15 mouse cellular contexts compared by ENCODE assay signal in the genomic region with DNA sequence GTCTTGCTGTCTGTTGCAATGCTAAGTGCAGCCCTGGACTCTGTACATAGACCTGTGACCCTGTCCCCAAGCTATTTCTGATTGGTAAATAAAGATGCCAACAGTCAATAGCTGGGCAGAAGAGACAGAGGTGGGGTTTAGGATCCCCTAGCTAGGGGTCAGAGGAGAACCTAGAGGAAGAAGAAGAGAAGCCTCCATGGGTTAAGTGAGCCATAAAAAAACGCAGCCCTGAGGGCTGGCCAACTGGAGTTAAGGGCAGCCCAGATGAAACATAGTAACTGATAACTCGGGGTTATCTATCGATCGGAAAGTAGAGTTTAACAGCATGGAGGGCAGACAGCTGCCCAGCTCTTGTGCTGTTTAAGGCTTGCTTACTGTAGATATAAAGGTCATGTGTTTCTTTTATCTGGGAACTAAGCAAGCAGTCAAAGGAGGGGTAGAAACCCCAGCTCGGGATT. TPM values are rescaled to one million over a fixed set of nuclear protein-coding genes. Genes with fewer than 3 reads are reported as not detected.
DNase-seq lines count a peak whose midpoint lies in the region; ATAC-seq and TF ChIP-seq lines count a peak whose summit lies in the region.
"Had no signal": no experiment of that assay in that cellular context is flagged by ENCODE, and none has a peak within 500 bp of the region (broad histone marks: within the 10 kb centered on the region; RNA-seq: fewer than 3 reads in every experiment).

No protein-coding gene starts in this region.

- no peak for DNase-seq in heart, postnatal 14 days
- no peak for DNase-seq in thymus, adult 2 months
- DNase-seq in thymus, postnatal 36 days: no peak
- DNase-seq in liver, postnatal 0 days: no peak
- DNase-seq: adrenal gland, postnatal 25 days; cerebellum, postnatal 10 days; right cerebral cortex, adult 18-20 months; thymus, postnatal 25 days had no signal

- no peak for TF ChIP-seq POLR2A in thymus, adult 2 months (IDR thresholded peaks at IDR 0.05; ENCODE audit: control insufficient read depth, extremely low read depth, insufficient read depth, low read length, poor library complexity)

- intact Hi-C loops in heart, postnatal 14 days (cut with DNase I): loop anchor here (2.0 kb wide), 1 partner anchor 27 kb away; no protein-coding TSS in a partner anchor

- no peaks in the 10 kb centered on the region for H3K9me3 ChIP-seq in heart, embryonic 12.5 days (replicated peaks)
- no peaks in the 10 kb centered on the region for H3K9me3 ChIP-seq in liver, postnatal 0 days (ENCODE audit: low read length)
- no peaks in the 10 kb centered on the region for H3K9me3 ChIP-seq in forebrain, embryonic 12.5 days
- H3K9me3 ChIP-seq: limb, embryonic 15.5 days had no signal

- H3K4me1 ChIP-seq in heart, embryonic 12.5 days (replicated peaks): peaks cover 50% of the 10 kb centered on the region
- H3K4me1 ChIP-seq in thymus, adult 2 months (replicated peaks; ENCODE audit: control insufficient read depth, insufficient read depth, low read length): peaks cover 51% of the 10 kb centered on the region
- peaks cover 51% of the 10 kb centered on the region for H3K4me1 ChIP-seq in liver, postnatal 0 days (ENCODE audit: insufficient read depth)
- H3K4me1 ChIP-seq in forebrain, embryonic 12.5 days: peaks cover 19% of the 10 kb centered on the region

- no peak for TF ChIP-seq CTCF in thymus, adult 2 months (IDR thresholded peaks at IDR 0.05; ENCODE audit: borderline replicate concordance, control insufficient read depth, extremely low read depth, insufficient read depth, low read length, poor library complexity)
- TF ChIP-seq CTCF in liver, postnatal 0 days (IDR thresholded peaks at IDR 0.05; ENCODE audit: low read depth): no peak

- H3K36me3 ChIP-seq in heart, embryonic 12.5 days: 0 out of 2 replicates have a peak, but pooled peaks cover 5% of the 10 kb centered on the region
- H3K36me3 ChIP-seq in thymus, adult 2 months (ENCODE audit: control insufficient read depth, insufficient read depth, low read length): no peaks in the 10 kb centered on the region
- no peaks in the 10 kb centered on the region; the same call in 1 of the 2 replicates for H3K36me3 ChIP-seq in liver, postnatal 0 days (replicated peaks; ENCODE audit: insufficient read depth, low read length)
- no peaks in the 10 kb centered on the region; the same call in 1 of the 2 replicates for H3K36me3 ChIP-seq in forebrain, embryonic 12.5 days (replicated peaks)

- H3K4me3 ChIP-seq in heart, embryonic 12.5 days: no peak overlapping the region
- H3K4me3 ChIP-seq in thymus, adult 2 months (ENCODE audit: control insufficient read depth, insufficient read depth, low read length): no peak overlapping the region
- no peak overlapping the region for H3K4me3 ChIP-seq in liver, postnatal 0 days (ENCODE audit: low read depth, low read length)
- no peak overlapping the region for H3K4me3 ChIP-seq in forebrain, embryonic 12.5 days (replicated peaks)
- H3K4me3 ChIP-seq: left cerebral cortex, adult 2 months; limb, embryonic 15.5 days had no signal

- TF ChIP-seq EP300 in liver, postnatal 0 days (IDR thresholded peaks at IDR 0.05; ENCODE audit: low read depth): peak; percentile 85

- no peaks in the 10 kb centered on the region for H3K27me3 ChIP-seq in heart, embryonic 12.5 days (replicated peaks)
- no peaks in the 10 kb centered on the region for H3K27me3 ChIP-seq in thymus, adult 2 months (ENCODE audit: control insufficient read depth, insufficient read depth, low read length)
- no peaks in the 10 kb centered on the region for H3K27me3 ChIP-seq in liver, postnatal 0 days (ENCODE audit: insufficient read depth, low read length)
- no peaks in the 10 kb centered on the region for H3K27me3 ChIP-seq in forebrain, embryonic 12.5 days
- H3K27me3 ChIP-seq: limb, embryonic 15.5 days had no signal

- no peak overlapping the region for H3K9ac ChIP-seq in heart, embryonic 12.5 days
- H3K9ac ChIP-seq in liver, postnatal 0 days (replicated peaks): no peak overlapping the region
- no peak overlapping the region for H3K9ac ChIP-seq in forebrain, embryonic 12.5 days
- H3K9ac ChIP-seq: limb, embryonic 15.5 days had no signal

- no peak overlapping the region for H3K4me2 ChIP-seq in heart, embryonic 12.5 days
- no peak overlapping the region for H3K4me2 ChIP-seq in liver, postnatal 0 days (ENCODE audit: low read depth, low read length)
- H3K4me2 ChIP-seq in forebrain, embryonic 12.5 days: no peak overlapping the region
- H3K4me2 ChIP-seq: limb, embryonic 15.5 days had no signal

- 31% methylated on average over 5 of the region's 5 CpGs for WGBS in heart, embryonic 12.5 days
- WGBS in thymus, adult 2 months: 77% methylated on average over 5 of the region's 5 CpGs
- 35% methylated on average over 5 of the region's 5 CpGs for WGBS in liver, postnatal 0 days (ENCODE audit: insufficient replicate concordance)
- WGBS in forebrain, embryonic 12.5 days: 93% methylated on average over 5 of the region's 5 CpGs

- ATAC-seq in heart, embryonic 12.5 days (ENCODE audit: insufficient number of reproducible peaks, low FRiP score): no peak
- peak; percentile 83 for ATAC-seq in liver, postnatal 0 days
- ATAC-seq in activated CD4-positive, CD25-positive, alpha-beta regulatory T cell, adult 4 months: no peak
- ATAC-seq in frontal cortex, adult (ENCODE audit: low TSS enrichment): no peak
- no peak for ATAC-seq in forebrain, embryonic 12.5 days (ENCODE audit: low FRiP score)

- peak overlapping the region; percentile 80; the same call in 1 of the 2 replicates for H3K27ac ChIP-seq in heart, embryonic 12.5 days (ENCODE audit: poor library complexity, severe bottlenecking)
- H3K27ac ChIP-seq in thymus, adult 2 months (ENCODE audit: control insufficient read depth, insufficient read depth, low read length): peak overlapping the region; percentile 88
- H3K27ac ChIP-seq in liver, postnatal 0 days (ENCODE audit: low read depth): peak overlapping the region; percentile 93
- no peak overlapping the region for H3K27ac ChIP-seq in forebrain, embryonic 12.5 days
- H3K27ac ChIP-seq: left cerebral cortex, adult 2 months; limb, embryonic 15.5 days had no signal

RNA-seq across cellular contexts. Expression of a gene that starts 6.4 kb away (rescaled TPM):
- 12.1 and 14.4 TPM in 2 replicates for polyA plus RNA-seq in heart, embryonic 12.5 days (2016; fragmentation: Nextera tagmentation; extraction: Ambion mirVana)
- total RNA-seq in heart, postnatal 14 days (2021): 10 to 100 TPM; 10.4 to 10.6 TPM
- polyA plus RNA-seq in thymus, adult 2 months (2012; rRNA removed): 65.2 and 71.4 TPM in 2 replicates
- 18.5 and 18.8 TPM in 2 replicates for polyA plus RNA-seq in liver, postnatal 0 days (2015; fragmentation: Nextera tagmentation; extraction: Ambion mirVana)
- 10 to 100 TPM; 10.3 to 12.3 TPM for polyA plus RNA-seq in activated CD4-positive, CD25-positive, alpha-beta regulatory T cell, adult 4 months (2017; shearing (Covaris generic))
- polyA plus RNA-seq in forebrain, embryonic 12.5 days (2016; fragmentation: Nextera tagmentation; extraction: Ambion mirVana): 30.1 and 30.8 TPM in 2 replicates

RNA-seq across cellular contexts. Expression of a gene that starts 24.7 kb away (rescaled TPM):
- 1.9 and 2.6 TPM in 2 replicates for polyA plus RNA-seq in heart, embryonic 12.5 days (2016; fragmentation: Nextera tagmentation; extraction: Ambion mirVana)
- total RNA-seq in heart, postnatal 14 days (2021): 1 to 10 TPM; 6.2 to 6.9 TPM
- polyA plus RNA-seq in thymus, adult 2 months (2012; rRNA removed): 7.4 and 8.1 TPM in 2 replicates
- polyA plus RNA-seq in liver, postnatal 0 days (2015; fragmentation: Nextera tagmentation; extraction: Ambion mirVana): 0.94 and 1.1 TPM in 2 replicates
- polyA plus RNA-seq in activated CD4-positive, CD25-positive, alpha-beta regulatory T cell, adult 4 months (2017; shearing (Covaris generic)): 1 to 10 TPM; 1.9 to 3.7 TPM
- 1.2 and 2.0 TPM in 2 replicates for polyA plus RNA-seq in forebrain, embryonic 12.5 days (2016; fragmentation: Nextera tagmentation; extraction: Ambion mirVana)

RNA-seq across cellular contexts. Expression of a gene that starts 36.4 kb away (rescaled TPM):
- 9.3 and 11.9 TPM in 2 replicates for polyA plus RNA-seq in heart, embryonic 12.5 days (2016; fragmentation: Nextera tagmentation; extraction: Ambion mirVana)
- under 1 TPM; 0.45 to 0.49 TPM for total RNA-seq in heart, postnatal 14 days (2021)
- 0.68 and 2.9 TPM in 2 replicates for polyA plus RNA-seq in thymus, adult 2 months (2012; rRNA removed)
- 1.2 and 2.1 TPM in 2 replicates for polyA plus RNA-seq in liver, postnatal 0 days (2015; fragmentation: Nextera tagmentation; extraction: Ambion mirVana)
- polyA plus RNA-seq in activated CD4-positive, CD25-positive, alpha-beta regulatory T cell, adult 4 months (2017; shearing (Covaris generic)): under 1 TPM in 1 of 2 experiments, not detected in 1; 0.66 TPM
- polyA plus RNA-seq in forebrain, embryonic 12.5 days (2016; fragmentation: Nextera tagmentation; extraction: Ambion mirVana): 0.96 and 1.4 TPM in 2 replicates
- total RNA-seq: adrenal gland, postnatal 25 days; neutrophil, adult 5-6 weeks had no signal
